Mouse (Mus musculus) intestine, postnatal 0 days (tissue): ENCODE results near the gene Otud4. TPM values are rescaled to one million over a fixed set of nuclear protein-coding genes. Genes with fewer than 3 reads are reported as not detected.
A peak's percentile ranks its signal among the peaks of the same experiment; 100 is the strongest.
"Not testable (repeated sequence)": the region's sequence is repeated elsewhere in the genome, so short reads cannot be mapped to it uniquely, and the experiment has no call there.

ENCODE experiments used
- ATAC-seq: fragments of 200-750 bp; cut with Nextera tagmentation; 2 replicates; pipeline ENCODE4 v1.8.0; 2017; ENCODE audit warnings: mild to moderate bottlenecking, moderate TSS enrichment, moderate library complexity
- H3K27ac ChIP-seq: fragments of 300-500 bp; sonication (generic); 2 replicates; pipeline ENCODE4 v1.5.1; 2014; ENCODE audit warnings: mild to moderate bottlenecking, low read depth, low read length, moderate library complexity
- H3K27me3 ChIP-seq: fragments of 300-500 bp; sonication (generic); replicated peaks from 2 replicates; pipeline ENCODE4 v1.6.1; 2014; ENCODE audit warnings: low read length, mixed read lengths; ENCODE audit not compliant: control insufficient read depth, insufficient read depth
- H3K36me3 ChIP-seq: fragments of 300-500 bp; sonication (generic); 2 replicates; pipeline ENCODE4 v1.6.1; 2014; ENCODE audit warnings: mild to moderate bottlenecking, moderate library complexity; ENCODE audit not compliant: control insufficient read depth, insufficient read depth
- H3K4me1 ChIP-seq: fragments of 300-500 bp; sonication (generic); replicated peaks from 2 replicates; pipeline ENCODE4 v1.6.1; 2014; ENCODE audit warnings: antibody characterized with exemption, low read length, mixed read lengths; ENCODE audit not compliant: control insufficient read depth, insufficient read depth
- H3K4me2 ChIP-seq: fragments of 300-500 bp; sonication (generic); replicated peaks from 2 replicates; pipeline ENCODE4 v1.6.1; 2014; ENCODE audit warnings: low read depth, mild to moderate bottlenecking, moderate library complexity
- H3K4me3 ChIP-seq: fragments of 300-500 bp; sonication (generic); 2 replicates; pipeline ENCODE4 v1.5.1; 2014; ENCODE audit warnings: low read depth, low read length
- H3K9ac ChIP-seq: fragments of 300-500 bp; sonication (generic); 2 replicates; pipeline ENCODE4 v1.6.1; 2014; ENCODE audit warnings: mild to moderate bottlenecking, low read depth, low read length
- H3K9me3 ChIP-seq: fragments of 300-500 bp; sonication (generic); 2 replicates; pipeline ENCODE4 v1.6.1; 2016; ENCODE audit warnings: mixed run types; ENCODE audit not compliant: control insufficient read depth
- CTCF ChIP-seq: sonication (generic); IDR thresholded peaks from 2 replicates; pipeline ENCODE4 v1.5.1; 2016; ENCODE audit warnings: low read depth, mild to moderate bottlenecking, control low read depth, antibody characterized with exemption, moderate library complexity
- WGBS: fragments of 180-500 bp; shearing (Covaris S2); extraction: QIAGEN DNeasy Blood & Tissue Kit; methylation state at CpG from one replicate; pipeline ENCODE4 v1.1.7; 2014; 5-methylcytosine and 5-hydroxymethylcytosine counted together
- polyA plus RNA-seq: library from polyadenylated mRNA; unstranded; fragments of >200 nt; fragmentation: Nextera tagmentation; extraction: Ambion mirVana; gene quantifications from 2 replicates; pipeline ENCODE4 v1.2.1, GENCODE M21; 2015

Gene Otud4
- polyA plus RNA-seq = 6.0 and 6.3 TPM in 2 replicates

- H3K27ac ChIP-seq = peak within 1 kb of the TSS; percentile 98
- peak within 1 kb of the TSS; percentile 81 for H3K4me2 ChIP-seq
- H3K9ac ChIP-seq = peak within 1 kb of the TSS; percentile 79
- peak; percentile 37; the same call in 1 of the 2 replicates for TF ChIP-seq CTCF
- H3K9me3 ChIP-seq = no peaks in the 10 kb centered on the region
- peak; percentile 42 for ATAC-seq
- peak within 1 kb of the TSS; percentile 85 for H3K4me3 ChIP-seq
- H3K4me1 ChIP-seq = 0 out of 2 replicates have a peak, but pooled peaks cover 3% of the 10 kb centered on the region
- under 1% methylated on average over 99 of the region's 103 CpGs for WGBS
- H3K36me3 ChIP-seq = peaks cover 5% of the 10 kb centered on the region; the same call in 1 of the 2 replicates
- no peaks in the 10 kb centered on the region for H3K27me3 ChIP-seq
Observed at GRCm38 (mm10) chr8:79639586-79640451, at the start of gene Otud4. Gene Otud4 (plus strand): TSS chr8:79639618.

- no peak overlapping the region for H3K4me2 ChIP-seq
- no peak overlapping the region for H3K4me3 ChIP-seq
- H3K9me3 ChIP-seq = no peaks in the 10 kb centered on the region
- no peaks in the 10 kb centered on the region for H3K36me3 ChIP-seq
- H3K9ac ChIP-seq = no peak overlapping the region
- no peaks in the 10 kb centered on the region for H3K27me3 ChIP-seq
- TF ChIP-seq CTCF = no peak
- ATAC-seq = no peak
- 93% methylated on average over 1 of the region's 1 CpGs for WGBS
- no peak overlapping the region for H3K27ac ChIP-seq
- H3K4me1 ChIP-seq = no peaks in the 10 kb centered on the region
Observed at GRCm38 (mm10) chr8:79600962-79601361, 38.5 kb upstream of the Otud4 start.

GRCm38 (mm10) chr8:79603204-79603603 is 36.2 kb upstream of the Otud4 start:
- 44% methylated on average over 2 of the region's 2 CpGs for WGBS
- ATAC-seq, H3K27me3 ChIP-seq, H3K9ac ChIP-seq, H3K4me3 ChIP-seq, H3K9me3 ChIP-seq, H3K27ac ChIP-seq, H3K36me3 ChIP-seq, H3K4me2 ChIP-seq, H3K4me1 ChIP-seq: not testable (repeated sequence)
- TF ChIP-seq CTCF = peak; percentile 63

GRCm38 (mm10) chr8:79606225-79606624 is 33.2 kb upstream of the Otud4 start:
- no peaks in the 10 kb centered on the region for H3K27me3 ChIP-seq
- TF ChIP-seq CTCF = peak; percentile 47
- no peak overlapping the region for H3K4me3 ChIP-seq
- no peaks in the 10 kb centered on the region for H3K9me3 ChIP-seq
- no peaks in the 10 kb centered on the region for H3K4me1 ChIP-seq
- H3K27ac ChIP-seq = no peak overlapping the region
- H3K9ac ChIP-seq = no peak overlapping the region
- H3K4me2 ChIP-seq = no peak overlapping the region
- ATAC-seq = no peak
- no peaks in the 10 kb centered on the region for H3K36me3 ChIP-seq

GRCm38 (mm10) chr8:79606751-79607300 is 32.6 kb upstream of the Otud4 start:
- Histone ChIP-seq H3K27me3 (no peaks in the 10 kb centered on the region), H3K4me3 (no peak overlapping the region), H3K27ac (no peak overlapping the region), H3K4me1 (no peaks in the 10 kb centered on the region), H3K9me3 (no peaks in the 10 kb centered on the region), H3K4me2 (no peak overlapping the region), H3K9ac (no peak overlapping the region), H3K36me3 (no peaks in the 10 kb centered on the region)
- TF ChIP-seq CTCF = no peak
- no peak for ATAC-seq
- WGBS = 52% methylated on average over 5 of the region's 5 CpGs

GRCm38 (mm10) chr8:79608701-79609100 is 30.7 kb upstream of the Otud4 start:
- H3K4me1 ChIP-seq = no peaks in the 10 kb centered on the region
- ATAC-seq = no peak
- no peak for TF ChIP-seq CTCF
- H3K9ac ChIP-seq = no peak overlapping the region
- H3K4me2 ChIP-seq = no peak overlapping the region
- 78% methylated on average over 3 of the region's 3 CpGs for WGBS
- no peak overlapping the region for H3K4me3 ChIP-seq
- H3K36me3 ChIP-seq = no peaks in the 10 kb centered on the region
- no peak overlapping the region for H3K27ac ChIP-seq
- H3K27me3 ChIP-seq = no peaks in the 10 kb centered on the region
- no peaks in the 10 kb centered on the region for H3K9me3 ChIP-seq
